Mouse (Mus musculus) limb, embryonic 12.5 days (tissue): Measurements from ENCODE around the gene Ttc39b. TPM values are rescaled to one million over a fixed set of nuclear protein-coding genes. Genes with fewer than 3 reads are reported as not detected.

ENCODE experiments used
- ATAC-seq: fragments of 200-750 bp; cut with Nextera tagmentation; 2 replicates; pipeline ENCODE4 v1.8.0; 2017; ENCODE audit warnings: low read depth, moderate TSS enrichment; ENCODE audit not compliant: insufficient number of reproducible peaks, insufficient read depth, low FRiP score, low TSS enrichment
- H3K27ac ChIP-seq: fragments of 300-500 bp; sonication (generic); 2 replicates; pipeline ENCODE4 v1.5.1; 2016; ENCODE audit warnings: mild to moderate bottlenecking, moderate library complexity
- H3K27me3 ChIP-seq: fragments of 300-500 bp; sonication (generic); 2 replicates; pipeline ENCODE4 v1.6.1; 2016; ENCODE audit warnings: mild to moderate bottlenecking, moderate library complexity
- H3K36me3 ChIP-seq: fragments of 300-500 bp; sonication (generic); 2 replicates; pipeline ENCODE4 v1.6.1; 2016; ENCODE audit warnings: mild to moderate bottlenecking, moderate library complexity
- H3K4me1 ChIP-seq: fragments of 300-500 bp; sonication (generic); replicated peaks from 2 replicates; pipeline ENCODE4 v1.6.1; 2016
- H3K4me2 ChIP-seq: fragments of 300-500 bp; sonication (generic); 2 replicates; pipeline ENCODE4 v1.6.1; 2016; ENCODE audit warnings: mild to moderate bottlenecking, moderate library complexity
- H3K4me3 ChIP-seq: fragments of 300-500 bp; sonication (generic); replicated peaks from 2 replicates; pipeline ENCODE4 v1.5.1; 2016; ENCODE audit warnings: mild to moderate bottlenecking
- H3K9ac ChIP-seq: fragments of 300-500 bp; sonication (generic); replicated peaks from 2 replicates; pipeline ENCODE4 v1.6.1; 2016; ENCODE audit warnings: mild to moderate bottlenecking, moderate library complexity
- H3K9me3 ChIP-seq: fragments of 300-500 bp; sonication (generic); 2 replicates; pipeline ENCODE4 v1.6.1; 2016; ENCODE audit warnings: mild to moderate bottlenecking, moderate library complexity
- WGBS: fragments of 180-500 bp; shearing (Covaris S2); methylation state at CpG from one replicate; pipeline ENCODE4 v1.1.7; 2016; 5-methylcytosine and 5-hydroxymethylcytosine counted together
- polyA plus RNA-seq: library from polyadenylated mRNA; unstranded; fragments of >200 nt; fragmentation: Nextera tagmentation; extraction: Ambion mirVana; gene quantifications from 2 replicates; pipeline ENCODE4 v1.2.1, GENCODE M21; 2016

The Ttc39b gene
- polyA plus RNA-seq, 1 experiment from 2014 or later: 2.0 TPM

- no peaks in the 10 kb centered on the region for H3K27me3 ChIP-seq
- no peak overlapping the region for H3K4me2 ChIP-seq
- H3K4me3 ChIP-seq: no peak overlapping the region
- ATAC-seq: no peak
- H3K4me1 ChIP-seq: peaks cover 3% of the 10 kb centered on the region
- WGBS: 68% methylated on average over 10 of the region's 10 CpGs
- H3K36me3 ChIP-seq: no peaks in the 10 kb centered on the region
- H3K9ac ChIP-seq: no peak overlapping the region
- H3K9me3 ChIP-seq: no peaks in the 10 kb centered on the region
- no peak overlapping the region for H3K27ac ChIP-seq
Observed at GRCm38 (mm10) chr4:83206803-83207586, 117.1 kb downstream of the Ttc39b start.

- Histone ChIP-seq H3K4me3 (no peak overlapping the region), H3K9me3 (no peaks in the 10 kb centered on the region), H3K36me3 (no peaks in the 10 kb centered on the region), H3K27ac (no peak overlapping the region), H3K27me3 (no peaks in the 10 kb centered on the region), H3K4me1 (no peaks in the 10 kb centered on the region), H3K9ac (no peak overlapping the region), H3K4me2 (no peak overlapping the region)
- 85% methylated on average over 2 of the region's 2 CpGs for WGBS
- no peak for ATAC-seq
Observed at GRCm38 (mm10) chr4:83206416-83206802, 117.6 kb downstream of the Ttc39b start.

GRCm38 (mm10) chr4:83199391-83199790 lies 124.7 kb downstream of the Ttc39b start:
- Histone ChIP-seq H3K9ac (no peak overlapping the region), H3K27me3 (no peaks in the 10 kb centered on the region), H3K9me3 (no peaks in the 10 kb centered on the region), H3K27ac (no peak overlapping the region), H3K4me1 (peaks cover 10% of the 10 kb centered on the region; the same call in 1 of the 2 replicates), H3K4me3 (no peak overlapping the region), H3K4me2 (no peak overlapping the region), H3K36me3 (no peaks in the 10 kb centered on the region)
- no peak for ATAC-seq
- WGBS: 8% methylated on average over 8 of the region's 8 CpGs

- WGBS: 79% methylated on average over 3 of the region's 3 CpGs
- Histone ChIP-seq H3K4me2 (no peak overlapping the region), H3K9ac (no peak overlapping the region), H3K9me3 (no peaks in the 10 kb centered on the region), H3K36me3 (no peaks in the 10 kb centered on the region), H3K27me3 (no peaks in the 10 kb centered on the region), H3K4me3 (no peak overlapping the region), H3K4me1 (peaks cover 10% of the 10 kb centered on the region; the same call in 1 of the 2 replicates), H3K27ac (no peak overlapping the region)
- ATAC-seq: no peak
Observed at GRCm38 (mm10) chr4:83198123-83198522, 125.9 kb downstream of the Ttc39b start.

- Histone ChIP-seq H3K4me1 (no peaks in the 10 kb centered on the region), H3K9me3 (no peaks in the 10 kb centered on the region), H3K27ac (no peak overlapping the region), H3K4me2 (no peak overlapping the region), H3K4me3 (no peak overlapping the region), H3K9ac (no peak overlapping the region), H3K36me3 (no peaks in the 10 kb centered on the region), H3K27me3 (no peaks in the 10 kb centered on the region)
- no peak for ATAC-seq
- 73% methylated on average over 2 of the region's 2 CpGs for WGBS
Observed at GRCm38 (mm10) chr4:83189736-83190135, 134.3 kb downstream of the Ttc39b start.

GRCm38 (mm10) chr4:83187324-83187723 lies 136.7 kb downstream of the Ttc39b start:
- H3K4me3 ChIP-seq: no peak overlapping the region
- no peak for ATAC-seq
- peaks cover 10% of the 10 kb centered on the region; the same call in 1 of the 2 replicates for H3K4me1 ChIP-seq
- no peak overlapping the region for H3K4me2 ChIP-seq
- no peaks in the 10 kb centered on the region for H3K9me3 ChIP-seq
- no peaks in the 10 kb centered on the region for H3K36me3 ChIP-seq
- WGBS: 67% methylated on average over 1 of the region's 1 CpGs
- no peaks in the 10 kb centered on the region for H3K27me3 ChIP-seq
- no peak overlapping the region for H3K9ac ChIP-seq
- H3K27ac ChIP-seq: no peak overlapping the region

GRCm38 (mm10) chr4:83186448-83186847 lies 137.6 kb downstream of the Ttc39b start:
- H3K9ac ChIP-seq: no peak overlapping the region
- H3K4me2 ChIP-seq: no peak overlapping the region
- H3K27me3 ChIP-seq: no peaks in the 10 kb centered on the region
- no peaks in the 10 kb centered on the region for H3K36me3 ChIP-seq
- H3K27ac ChIP-seq: no peak overlapping the region
- H3K9me3 ChIP-seq: no peaks in the 10 kb centered on the region
- H3K4me1 ChIP-seq: peaks cover 10% of the 10 kb centered on the region; the same call in 1 of the 2 replicates
- ATAC-seq: no peak
- no peak overlapping the region for H3K4me3 ChIP-seq
- WGBS: 52% methylated on average over 6 of the region's 6 CpGs

- no peak overlapping the region for H3K4me2 ChIP-seq
- WGBS: 22% methylated on average over 9 of the region's 9 CpGs
- no peak overlapping the region for H3K9ac ChIP-seq
- no peaks in the 10 kb centered on the region for H3K9me3 ChIP-seq
- H3K27me3 ChIP-seq: no peaks in the 10 kb centered on the region
- no peak overlapping the region for H3K27ac ChIP-seq
- H3K4me1 ChIP-seq: peaks cover 10% of the 10 kb centered on the region; the same call in 1 of the 2 replicates
- ATAC-seq: peak; percentile 81
- H3K4me3 ChIP-seq: no peak overlapping the region
- no peaks in the 10 kb centered on the region for H3K36me3 ChIP-seq
Observed at GRCm38 (mm10) chr4:83183288-83183930, 140.6 kb downstream of the Ttc39b start.

GRCm38 (mm10) chr4:83182178-83183068 lies 141.6 kb downstream of the Ttc39b start:
- H3K36me3 ChIP-seq: no peaks in the 10 kb centered on the region
- no peak for ATAC-seq
- 65% methylated on average over 8 of the region's 8 CpGs for WGBS
- H3K4me3 ChIP-seq: no peak overlapping the region
- H3K9ac ChIP-seq: no peak overlapping the region
- H3K27ac ChIP-seq: no peak overlapping the region
- H3K4me2 ChIP-seq: no peak overlapping the region
- no peaks in the 10 kb centered on the region for H3K27me3 ChIP-seq
- peaks cover 10% of the 10 kb centered on the region; the same call in 1 of the 2 replicates for H3K4me1 ChIP-seq
- no peaks in the 10 kb centered on the region for H3K9me3 ChIP-seq

- WGBS: 89% methylated on average over 2 of the region's 2 CpGs
- Histone ChIP-seq H3K9me3 (no peaks in the 10 kb centered on the region), H3K4me3 (no peak overlapping the region), H3K27me3 (no peaks in the 10 kb centered on the region), H3K36me3 (no peaks in the 10 kb centered on the region), H3K9ac (no peak overlapping the region), H3K4me2 (no peak overlapping the region), H3K4me1 (no peaks in the 10 kb centered on the region), H3K27ac (no peak overlapping the region)
- no peak for ATAC-seq
Observed at GRCm38 (mm10) chr4:83177471-83177870, 146.6 kb downstream of the Ttc39b start.

GRCm38 (mm10) chr4:83174946-83175345 lies 149.1 kb downstream of the Ttc39b start:
- Histone ChIP-seq H3K4me1 (peaks cover 15% of the 10 kb centered on the region), H3K4me3 (no peak overlapping the region), H3K9ac (no peak overlapping the region), H3K4me2 (no peak overlapping the region), H3K27me3 (no peaks in the 10 kb centered on the region), H3K27ac (no peak overlapping the region), H3K9me3 (no peaks in the 10 kb centered on the region), H3K36me3 (no peaks in the 10 kb centered on the region)
- ATAC-seq: no peak
- 84% methylated on average over 8 of the region's 8 CpGs for WGBS
